Mouse (Mus musculus) bone marrow macrophage, adult 2 months (primary cell): ENCODE results near the gene Gm773. TPM values are rescaled to one million over a fixed set of nuclear protein-coding genes. Genes with fewer than 3 reads are reported as not detected.
"Not testable (repeated sequence)": the region's sequence is repeated elsewhere in the genome, so short reads cannot be mapped to it uniquely, and the experiment has no call there.

Source experiments
- H3K27ac ChIP-seq: 2 replicates; pipeline ENCODE4 v1.5.1; 2012; ENCODE audit warnings: low read depth, low read length; ENCODE audit not compliant: insufficient read depth
- H3K4me1 ChIP-seq: 2 replicates; pipeline ENCODE4 v1.6.1; 2012; ENCODE audit warnings: low read length; ENCODE audit not compliant: control insufficient read depth, insufficient read depth
- H3K4me3 ChIP-seq: 2 replicates; pipeline ENCODE4 v1.5.1; 2012; ENCODE audit warnings: mild to moderate bottlenecking, low read length, moderate library complexity; ENCODE audit not compliant: insufficient read depth
- CTCF ChIP-seq: IDR thresholded peaks from 2 replicates; pipeline ENCODE4 v1.5.1; 2012; ENCODE audit warnings: low read depth, mild to moderate bottlenecking, low read length, moderate library complexity
- POLR2A ChIP-seq: IDR thresholded peaks from 2 replicates; pipeline ENCODE4 v1.6.1; 2012; ENCODE audit warnings: mild to moderate bottlenecking, low read depth, low read length, borderline replicate concordance
- polyA plus RNA-seq: library from polyadenylated mRNA; stranded (reverse); fragments of >200 nt; gene quantifications from 2 replicates; pipeline ENCODE4 v1.2.4, GENCODE M21; 2012; ENCODE audit not compliant: missing spikeins, insufficient read depth, insufficient read length

Gm773 gene
- polyA plus RNA-seq, result not detected in 2 replicates

- no peak within 1 kb of the TSS for H3K4me3 ChIP-seq
- TF ChIP-seq CTCF, result no peak
- no peak for TF ChIP-seq POLR2A
- no peaks in the 10 kb centered on the region for H3K4me1 ChIP-seq
- H3K27ac ChIP-seq, result no peak within 1 kb of the TSS
Observed at GRCm38 (mm10) chrX:56212771-56213170, at the start of gene Gm773. Gene Gm773 (minus strand): TSS chrX:56212881.

- H3K4me1 ChIP-seq, H3K4me3 ChIP-seq: not testable (repeated sequence)
Observed at GRCm38 (mm10) chrX:56186449-56186848, 26.2 kb downstream of the Gm773 start.

GRCm38 (mm10) chrX:56151396-56151795 lies 61.3 kb downstream of the Gm773 start:
- Histone ChIP-seq H3K27ac (no peak overlapping the region), H3K4me1 (no peaks in the 10 kb centered on the region), H3K4me3 (no peak overlapping the region)
- TF ChIP-seq POLR2A (no peak), CTCF (no peak)

More at GRCm38 (mm10) chrX:56186449-56186848, 26.2 kb downstream of the Gm773 start:
- not testable (repeated sequence) for H3K27ac ChIP-seq

Other genes starting within 250 kb of the Gm773 start
- gene 3830403N18Rik, start 76.3 kb downstream of the Gm773 start, polyA plus RNA-seq, result 3.7 and 4.2 TPM in 2 replicates
- gene Zfp449, start 133.5 kb upstream of the Gm773 start, polyA plus RNA-seq, result 1.4 and 1.7 TPM in 2 replicates
- gene Smim10l2a, start 161.7 kb upstream of the Gm773 start, polyA plus RNA-seq, result not detected in 2 replicates
- gene Gm2174, start 235.1 kb upstream of the Gm773 start, polyA plus RNA-seq, result 5.3 and 6.1 TPM in 2 replicates
- 86.7 and 89.1 TPM in 2 replicates for gene Ints6l, start 242.0 kb upstream of the Gm773 start, polyA plus RNA-seq